Mouse (Mus musculus) CH12.LX (cell line): Measurements from ENCODE around the gene Rbms1. TPM values are rescaled to one million over a fixed set of nuclear protein-coding genes. Genes with fewer than 3 reads are reported as not detected.

Source experiments
- DNase-seq: peaks from one replicate; pipeline ENCODE4 v3.0.0-alpha.2; 2013; ENCODE audit errors: extremely low read depth
- H3K27ac ChIP-seq: 2 replicates; pipeline ENCODE4 v1.5.1; 2012; ENCODE audit warnings: low read depth, mild to moderate bottlenecking, control low read depth, moderate library complexity; ENCODE audit not compliant: insufficient read depth
- H3K27me3 ChIP-seq: replicated peaks from 2 replicates; pipeline ENCODE3; 2012; ENCODE audit warnings: inconsistent platforms
- H3K36me3 ChIP-seq, 2 experiments: replicated peaks in 1 of 2; 2 replicates each; pipeline versions ENCODE3 to v1.6.1; 2012; ENCODE audit warnings: inconsistent platforms in 1 of 2, low read length in 1 of 2, mild to moderate bottlenecking in 1 of 2, mixed read lengths in 1 of 2, moderate library complexity in 1 of 2; ENCODE audit not compliant: control insufficient read depth in 1 of 2, insufficient read depth in 1 of 2
- H3K4me1 ChIP-seq, 2 experiments: 2 replicates each; pipeline ENCODE4 v1.6.1; 2012; ENCODE audit warnings: inconsistent platforms in 1 of 2, moderate library complexity in 1 of 2; ENCODE audit not compliant: insufficient read depth in 2 of 2, control insufficient read depth in 1 of 2
- H3K4me2 ChIP-seq: 2 replicates; pipeline ENCODE4 v1.6.1; 2012; ENCODE audit warnings: low read depth, mild to moderate bottlenecking, control low read depth; ENCODE audit not compliant: poor library complexity, insufficient read depth, severe bottlenecking
- H3K4me3 ChIP-seq, 3 experiments: fragments of 150-350 bp in 1 of 3; sonication (generic) in 1 of 3; replicated peaks in 1 of 3; 2 replicates each; pipeline versions ENCODE3 to v1.5.1; 2011 to 2012; ENCODE audit warnings: low read depth in 2 of 3, low read length in 2 of 3, mild to moderate bottlenecking in 2 of 3, moderate library complexity in 2 of 3, control low read depth in 1 of 3, improper control_type of control experiment in 1 of 3, inconsistent platforms in 1 of 3, mixed read lengths in 1 of 3; ENCODE audit not compliant: poor library complexity in 1 of 3
- H3K79me2 ChIP-seq: replicated peaks from 2 replicates; pipeline ENCODE4 v1.6.1; 2012; ENCODE audit warnings: mild to moderate bottlenecking, moderate library complexity; ENCODE audit not compliant: control insufficient read depth, poor library complexity, insufficient read depth, severe bottlenecking; ENCODE audit errors: extremely low read depth
- H3K9ac ChIP-seq: 2 replicates; pipeline ENCODE4 v1.6.1; 2012; ENCODE audit warnings: low read depth, mild to moderate bottlenecking, control low read depth, moderate library complexity; ENCODE audit not compliant: insufficient read depth
- H3K9me3 ChIP-seq: replicated peaks from 2 replicates; pipeline ENCODE3; 2012; ENCODE audit warnings: low read length, inconsistent platforms, mixed read lengths
- ELF1 ChIP-seq: IDR thresholded peaks from 2 replicates; pipeline ENCODE4 v1.6.1; 2014; ENCODE audit warnings: low read depth, mild to moderate bottlenecking, inconsistent platforms, low read length, improper control_type of control experiment
- ETS1 ChIP-seq: conservative IDR thresholded peaks from 2 replicates; pipeline ENCODE4 v1.6.1; 2012; ENCODE audit warnings: low read depth, mild to moderate bottlenecking, inconsistent platforms, low read length, improper control_type of control experiment, moderate library complexity
- GABPA ChIP-seq: IDR thresholded peaks from 2 replicates; pipeline ENCODE4 v1.6.1; 2012; ENCODE audit warnings: low read depth, low read length, improper control_type of control experiment, inconsistent platforms; ENCODE audit not compliant: insufficient replicate concordance
- HCFC1 ChIP-seq: IDR thresholded peaks from 2 replicates; pipeline ENCODE4 v1.6.1; 2012; ENCODE audit warnings: low read depth, mild to moderate bottlenecking, inconsistent platforms, low read length, improper control_type of control experiment
- IRF4 ChIP-seq: IDR thresholded peaks from 2 replicates; pipeline ENCODE4 v1.6.1; 2014; ENCODE audit warnings: low read depth, mild to moderate bottlenecking, inconsistent platforms, low read length, improper control_type of control experiment
- JUN ChIP-seq: IDR thresholded peaks from 2 replicates; pipeline ENCODE4 v1.6.1; 2011; ENCODE audit warnings: low read depth, mild to moderate bottlenecking, low read length, improper control_type of control experiment, moderate library complexity; ENCODE audit not compliant: insufficient read depth
- JUND ChIP-seq: conservative IDR thresholded peaks from 2 replicates; pipeline ENCODE4 v1.6.1; 2011; ENCODE audit warnings: low read depth, low read length, improper control_type of control experiment
- KAT2A ChIP-seq: IDR thresholded peaks from 2 replicates; pipeline ENCODE4 v1.6.1; 2012; ENCODE audit warnings: low read length, improper control_type of control experiment, inconsistent platforms; ENCODE audit not compliant: insufficient replicate concordance
- MAFK ChIP-seq: IDR thresholded peaks from 2 replicates; pipeline ENCODE4 v1.6.1; 2011; ENCODE audit warnings: low read length, improper control_type of control experiment; ENCODE audit not compliant: insufficient replicate concordance
- MAX ChIP-seq: IDR thresholded peaks from 2 replicates; pipeline ENCODE4 v1.6.1; 2011; ENCODE audit warnings: low read length, improper control_type of control experiment
- MAZ ChIP-seq: IDR thresholded peaks from 2 replicates; pipeline ENCODE4 v1.6.1; 2012; ENCODE audit warnings: low read depth, mild to moderate bottlenecking, inconsistent platforms, low read length, improper control_type of control experiment, moderate library complexity
- MXI1 ChIP-seq: IDR thresholded peaks from 2 replicates; pipeline ENCODE4 v1.6.1; 2011; ENCODE audit warnings: mild to moderate bottlenecking, low read depth, low read length, improper control_type of control experiment
- MYC ChIP-seq: IDR thresholded peaks from 2 replicates; pipeline ENCODE4 v1.6.1; 2011; ENCODE audit warnings: low read depth, mild to moderate bottlenecking, improper control_type of control experiment, low read length
- PAX5 ChIP-seq: IDR thresholded peaks from 2 replicates; pipeline ENCODE4 v1.6.1; 2012; ENCODE audit warnings: low read length, inconsistent platforms, mixed read lengths
- POLR2A ChIP-seq: IDR thresholded peaks from 2 replicates; pipeline ENCODE4 v1.6.1; 2011; ENCODE audit warnings: low read depth, mild to moderate bottlenecking, improper control_type of control experiment, low read length
- RAD21 ChIP-seq: IDR thresholded peaks from 2 replicates; pipeline ENCODE4 v1.6.1; 2011; ENCODE audit warnings: low read depth, mild to moderate bottlenecking, low read length, improper control_type of control experiment, moderate library complexity
- RCOR1 ChIP-seq: conservative IDR thresholded peaks from 2 replicates; pipeline ENCODE4 v1.6.1; 2012; ENCODE audit warnings: low read depth, mild to moderate bottlenecking, inconsistent platforms, low read length, improper control_type of control experiment
- SMC3 ChIP-seq: IDR thresholded peaks from 2 replicates; pipeline ENCODE4 v1.6.1; 2011; ENCODE audit warnings: low read depth, low read length, improper control_type of control experiment
- USF1 ChIP-seq: IDR thresholded peaks from 2 replicates; pipeline ENCODE4 v1.6.1; 2014; ENCODE audit warnings: low read depth, mild to moderate bottlenecking, inconsistent platforms, low read length, improper control_type of control experiment
- USF2 ChIP-seq: conservative IDR thresholded peaks from 2 replicates; pipeline ENCODE4 v1.6.1; 2011; ENCODE audit warnings: low read depth, low read length, improper control_type of control experiment
- ZKSCAN1 ChIP-seq: IDR thresholded peaks from 2 replicates; pipeline ENCODE4 v1.6.1; 2012; ENCODE audit warnings: low read depth, inconsistent platforms, low read length, improper control_type of control experiment, borderline replicate concordance
- ZNF384 ChIP-seq: IDR thresholded peaks from 2 replicates; pipeline ENCODE4 v1.6.1; 2012; ENCODE audit warnings: low read depth, low read length, improper control_type of control experiment, inconsistent platforms
- dilution Hi-C: fragments of 300-500 bp; cut with MboI; formaldehyde crosslinking; loops from 2 replicates; pipeline ENCODE4 v1.14.3; 2020; ENCODE audit warnings: low sequenced_read_pairs; ENCODE audit not compliant: extremely low pct_unique_long_range_greater_than_20kb, extremely low pct_ligation_motif_present
- in situ Hi-C: fragments of 300-500 bp; cut with MboI; formaldehyde crosslinking; loops from 3 replicates; pipeline ENCODE4 v1.14.3; 2019; ENCODE audit warnings: low sequenced_read_pairs, low pct_ligation_motif_present, low pct_unique_long_range_greater_than_20kb, mixed read lengths
- polyA plus RNA-seq: library from polyadenylated mRNA; unstranded; fragments of >175 nt; gene quantifications from 2 replicates; pipeline ENCODE4 v1.2.1, GENCODE M21; 2012; ENCODE audit warnings: low read depth; ENCODE audit not compliant: insufficient read length
- total RNA-seq, 2 experiments: library from RNA; depleted of rRNA; stranded (reverse); fragments of 300-350 nt in 1 of 2; fragments of >200 nt in 1 of 2; gene quantifications; 2 replicates each; pipeline ENCODE4 v1.2.3; 2012 to 2014

The Rbms1 gene
- total and polyA plus RNA-seq, 3 experiments, result 10.6 to 33.9 (median 12.6) TPM

DNA sequence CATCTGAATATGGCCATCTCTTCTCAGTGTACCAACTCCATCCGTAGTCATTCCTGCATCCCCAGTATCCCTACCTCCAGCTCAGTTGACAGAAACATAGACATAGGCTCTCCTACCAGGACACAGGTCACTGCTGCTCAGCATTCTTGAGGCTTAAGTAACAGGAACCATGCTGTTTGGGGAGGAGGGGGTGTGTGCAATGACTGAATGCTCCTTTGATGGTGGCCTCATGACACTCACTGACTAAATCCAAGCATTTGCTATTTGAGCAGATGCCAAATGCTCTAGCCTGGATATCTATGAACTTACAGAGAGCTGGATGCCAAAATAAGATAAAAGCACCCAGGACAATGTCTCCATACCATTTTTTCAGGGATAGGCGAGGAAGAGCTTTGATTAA, 238.3 kb downstream of the Rbms1 start:
- dilution Hi-C loops (no loop called here), in situ Hi-C loops (loop anchor here (25.0 kb wide), 1 partner anchor 738 kb away; no protein-coding TSS in a partner anchor)
- H3K4me3 ChIP-seq, result no peak overlapping the region
- H3K4me2 ChIP-seq, result no peak overlapping the region
- H3K27me3 ChIP-seq, result no peaks in the 10 kb centered on the region
- TF ChIP-seq MXI1, result no peak
- no peak for TF ChIP-seq PAX5
- no peak for TF ChIP-seq SMC3
- no peaks in the 10 kb centered on the region for H3K4me1 ChIP-seq
- no peak overlapping the region for H3K27ac ChIP-seq
- H3K9ac ChIP-seq, result no peak overlapping the region
- H3K36me3 ChIP-seq, result no peaks in the 10 kb centered on the region
- H3K9me3 ChIP-seq, result no peaks in the 10 kb centered on the region
- DNase-seq, result no peak
- H3K79me2 ChIP-seq, result no peaks in the 10 kb centered on the region

- H3K4me1 ChIP-seq, result no peaks in the 10 kb centered on the region
- TF ChIP-seq RCOR1, result no peak
- no peak for TF ChIP-seq ETS1
- TF ChIP-seq MAFK, result no peak
- TF ChIP-seq GABPA, result no peak
- TF ChIP-seq POLR2A, result no peak
- no peak for TF ChIP-seq KAT2A
- TF ChIP-seq USF2, result no peak
- no peak for TF ChIP-seq HCFC1
- TF ChIP-seq USF1, result no peak
- dilution Hi-C loops (no loop called here), in situ Hi-C loops (no loop called here)
- H3K4me3 ChIP-seq, result no peak overlapping the region
- H3K9me3 ChIP-seq, result no peaks in the 10 kb centered on the region
- no peaks in the 10 kb centered on the region for H3K79me2 ChIP-seq
- no peak overlapping the region for H3K9ac ChIP-seq
- no peak for DNase-seq
- no peak overlapping the region for H3K4me2 ChIP-seq
- no peaks in the 10 kb centered on the region for H3K36me3 ChIP-seq
- H3K27me3 ChIP-seq, result no peaks in the 10 kb centered on the region
- no peak overlapping the region for H3K27ac ChIP-seq
Observed at GRCm38 (mm10) chr2:60722967-60723366, 240.0 kb downstream of the Rbms1 start.

- in situ Hi-C loops, result no loop called here
- no peak within 1 kb of the TSS for H3K4me2 ChIP-seq
Observed at GRCm38 (mm10) chr2:60722514-60722913, 240.5 kb downstream of the Rbms1 start, which contains the start of gene Itgb6. Gene Itgb6 (minus strand): TSS chr2:60722643.

More at GRCm38 (mm10) chr2:60722514-60722913, 240.5 kb downstream of the Rbms1 start, which contains the start of gene Itgb6:
- TF ChIP-seq IRF4, result no peak
- no peak for TF ChIP-seq ZKSCAN1
- no peak for TF ChIP-seq MYC
- TF ChIP-seq JUND, result no peak
- TF ChIP-seq RAD21, result no peak
- no peak for TF ChIP-seq USF2
- TF ChIP-seq ETS1, result no peak
- no peak for TF ChIP-seq ZNF384
- no peak for TF ChIP-seq JUN
- no peak for TF ChIP-seq MAZ
- TF ChIP-seq HCFC1, result no peak
- no peak for TF ChIP-seq MAX
- no peak for TF ChIP-seq ELF1
- no peaks in the 10 kb centered on the region for H3K9me3 ChIP-seq
- no peaks in the 10 kb centered on the region for H3K79me2 ChIP-seq
- H3K27ac ChIP-seq, result no peak within 1 kb of the TSS
- no peak for DNase-seq
- no peaks in the 10 kb centered on the region for H3K36me3 ChIP-seq
- H3K27me3 ChIP-seq, result no peaks in the 10 kb centered on the region
- H3K4me1 ChIP-seq, result no peaks in the 10 kb centered on the region
- H3K4me3 ChIP-seq, result no peak within 1 kb of the TSS
- no peak within 1 kb of the TSS for H3K9ac ChIP-seq
- dilution Hi-C loops, result no loop called here
